Mouse (Mus musculus) layer of hippocampus, adult 2 months (tissue): Measurements from ENCODE around the gene Rpa1. TPM values are rescaled to one million over a fixed set of nuclear protein-coding genes. Genes with fewer than 3 reads are reported as not detected.

Experiments
- DNase-seq, 2 experiments: peaks; one replicate each; pipeline ENCODE4 v3.0.0; 2022; ENCODE audit warnings: low spot score in 2 of 2
- H3K27ac ChIP-seq: fragments of 200-600 bp; 2 replicates; pipeline ENCODE4 v1.8.1; 2022
- H3K4me3 ChIP-seq: fragments of 200-600 bp; 2 replicates; pipeline ENCODE4 v1.8.1; 2022; ENCODE audit warnings: mild to moderate bottlenecking
- CTCF ChIP-seq: fragments of 200-600 bp; conservative IDR thresholded peaks from 2 replicates; pipeline ENCODE4 v1.8.1; 2022; ENCODE audit warnings: antibody characterized with exemption, mild to moderate bottlenecking, moderate library complexity
- total RNA-seq, 2 experiments: library from RNA; stranded (reverse); gene quantifications; 2 replicates each; pipeline ENCODE4 v1.2.3; 2021

The Rpa1 gene
- total RNA-seq, 2 experiments from 2014 or later: 64.1 to 67.0 TPM

DNA sequence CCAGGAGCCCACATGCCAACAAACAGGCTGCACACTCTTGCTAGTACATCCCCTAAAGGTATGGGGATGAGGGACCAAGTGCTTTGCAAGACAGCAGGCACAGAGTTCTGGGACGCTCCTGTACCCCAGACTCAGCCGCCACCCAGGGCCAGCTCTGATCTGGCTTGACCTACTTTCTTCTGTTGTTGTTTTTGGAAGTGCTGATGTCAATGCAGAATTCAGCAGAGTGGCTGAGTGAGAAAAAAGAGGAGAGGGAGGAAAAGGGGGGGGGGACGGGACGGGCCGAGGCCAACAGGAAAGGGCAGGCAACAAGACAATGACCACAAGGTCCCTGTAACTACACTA, 68.1 kb downstream of the Rpa1 start:
- peak overlapping the region; percentile 59; the same call in 1 of the 2 replicates for H3K27ac ChIP-seq
- no peak for DNase-seq
- no peak for TF ChIP-seq CTCF
- H3K4me3 ChIP-seq: no peak overlapping the region

- DNase-seq: no peak
- Histone ChIP-seq H3K27ac (peak overlapping the region; percentile 59), H3K4me3 (no peak overlapping the region)
- TF ChIP-seq CTCF: no peak
Observed at GRCm38 (mm10) chr11:75279342-75280065, 68.6 kb downstream of the Rpa1 start.

DNA sequence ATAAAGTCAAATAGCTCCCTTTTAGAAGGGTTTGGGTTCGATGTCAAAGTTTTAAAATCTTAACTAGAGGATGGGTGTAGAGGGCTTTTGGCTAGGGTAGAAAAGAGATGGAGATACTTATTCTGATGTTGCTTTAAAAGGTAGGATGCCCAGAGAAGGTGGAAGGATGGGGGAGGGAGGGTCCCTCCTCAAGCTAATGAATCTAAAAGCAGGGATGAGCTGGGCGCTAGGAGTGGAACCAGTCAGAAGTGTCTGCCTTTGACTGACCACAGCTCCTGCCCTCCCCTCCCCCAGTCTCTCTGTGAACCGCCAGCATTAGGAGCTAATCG, 69.1 kb downstream of the Rpa1 start:
- no peak overlapping the region for H3K4me3 ChIP-seq
- no peak for TF ChIP-seq CTCF
- peak overlapping the region; percentile 59 for H3K27ac ChIP-seq
- no peak for DNase-seq

DNA sequence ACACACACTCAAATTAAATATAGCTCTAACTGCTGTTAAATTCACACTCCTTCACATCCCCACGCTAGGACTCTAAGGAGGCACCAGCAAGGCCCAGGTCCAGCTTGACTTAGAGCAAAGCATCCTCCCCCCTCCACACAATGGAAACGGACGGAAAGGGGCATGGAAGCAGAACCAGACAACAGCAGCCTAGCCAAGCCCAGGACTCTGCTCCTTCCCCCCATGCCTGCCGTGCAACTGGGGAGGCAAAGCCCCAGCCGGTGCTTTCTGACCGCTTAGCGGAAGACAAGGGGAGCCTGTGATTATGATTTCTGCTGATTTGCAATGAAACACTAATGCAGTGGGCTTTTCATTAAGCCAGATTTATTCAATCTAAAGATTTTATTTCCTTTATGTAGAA, 70.0 kb downstream of the Rpa1 start:
- Histone ChIP-seq H3K4me3 (no peak overlapping the region), H3K27ac (no peak overlapping the region)
- TF ChIP-seq CTCF: no peak
- DNase-seq: no peak

- TF ChIP-seq CTCF: no peak
- Histone ChIP-seq H3K27ac (peak overlapping the region; percentile 43; the same call in 1 of the 2 replicates), H3K4me3 (no peak overlapping the region)
- no peak for DNase-seq
Observed at GRCm38 (mm10) chr11:75275035-75275434, 73.1 kb downstream of the Rpa1 start.

DNA sequence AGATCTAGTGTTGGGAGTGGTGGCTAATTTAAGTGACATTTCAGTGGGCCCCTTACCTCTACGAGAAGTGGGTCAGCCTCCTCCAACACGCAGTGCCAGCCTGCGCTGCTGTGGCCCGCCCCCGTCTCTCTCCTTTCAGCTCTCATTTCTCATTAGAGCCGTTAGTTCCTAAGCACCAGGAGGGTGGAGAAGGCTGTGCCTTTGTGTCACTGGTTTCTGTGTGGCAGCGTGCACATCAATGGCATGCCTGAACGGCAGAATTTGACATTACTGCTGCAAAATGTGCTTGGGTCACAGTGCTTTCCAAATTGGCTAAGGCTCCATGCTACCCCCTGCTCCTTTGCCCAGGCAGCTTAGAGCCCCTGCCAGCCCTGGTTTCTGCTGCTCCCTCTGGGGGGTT, 74.7 kb downstream of the Rpa1 start:
- DNase-seq: no peak
- no peak for TF ChIP-seq CTCF
- H3K27ac ChIP-seq: peak overlapping the region; percentile 69
- no peak overlapping the region; the same call in 1 of the 2 replicates for H3K4me3 ChIP-seq

GRCm38 (mm10) chr11:75270985-75271434, 77.1 kb downstream of the Rpa1 start:
- no peak for TF ChIP-seq CTCF
- H3K27ac ChIP-seq: peak overlapping the region; percentile 37
- peak; percentile 64 to 80 for DNase-seq
- H3K4me3 ChIP-seq: no peak overlapping the region

- peak overlapping the region; percentile 37 for H3K27ac ChIP-seq
- no peak for TF ChIP-seq CTCF
- H3K4me3 ChIP-seq: no peak overlapping the region
- no peak for DNase-seq
Observed at GRCm38 (mm10) chr11:75270276-75270984, 77.7 kb downstream of the Rpa1 start.

GRCm38 (mm10) chr11:75269213-75269612, 78.9 kb downstream of the Rpa1 start:
- Histone ChIP-seq H3K27ac (peak overlapping the region; percentile 92; the same call in 1 of the 2 replicates), H3K4me3 (no peak overlapping the region)
- DNase-seq: no peak
- TF ChIP-seq CTCF: no peak

GRCm38 (mm10) chr11:75268492-75268891, 79.6 kb downstream of the Rpa1 start:
- H3K4me3 ChIP-seq: no peak overlapping the region
- no peak for TF ChIP-seq CTCF
- peak overlapping the region; percentile 92 for H3K27ac ChIP-seq
- DNase-seq: no peak

DNA sequence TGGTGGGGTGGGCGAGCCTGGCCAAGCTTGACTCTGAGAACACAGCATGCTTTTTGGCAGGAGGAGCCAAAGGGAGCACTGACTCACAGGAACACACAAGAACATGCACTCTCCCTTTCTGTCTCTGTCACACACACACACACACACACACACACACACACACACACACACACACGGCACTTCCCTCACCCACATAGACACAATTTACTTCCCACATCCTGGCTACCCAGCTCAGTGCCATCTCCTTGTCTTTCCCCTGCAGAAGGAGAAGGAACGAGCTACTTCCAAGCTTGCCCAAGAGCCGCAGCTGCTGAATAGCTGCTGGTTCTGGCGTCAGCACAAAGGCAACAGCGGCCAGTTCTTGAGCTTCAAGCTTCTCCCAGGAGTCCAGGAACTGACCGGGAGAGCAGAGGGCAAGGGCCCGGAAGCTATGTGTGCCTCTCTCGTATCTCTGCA, 80.3 kb downstream of the Rpa1 start:
- Histone ChIP-seq H3K4me3 (no peak overlapping the region), H3K27ac (peak overlapping the region; percentile 92)
- peak; percentile 46 to 59 for DNase-seq
- TF ChIP-seq CTCF: no peak

DNA sequence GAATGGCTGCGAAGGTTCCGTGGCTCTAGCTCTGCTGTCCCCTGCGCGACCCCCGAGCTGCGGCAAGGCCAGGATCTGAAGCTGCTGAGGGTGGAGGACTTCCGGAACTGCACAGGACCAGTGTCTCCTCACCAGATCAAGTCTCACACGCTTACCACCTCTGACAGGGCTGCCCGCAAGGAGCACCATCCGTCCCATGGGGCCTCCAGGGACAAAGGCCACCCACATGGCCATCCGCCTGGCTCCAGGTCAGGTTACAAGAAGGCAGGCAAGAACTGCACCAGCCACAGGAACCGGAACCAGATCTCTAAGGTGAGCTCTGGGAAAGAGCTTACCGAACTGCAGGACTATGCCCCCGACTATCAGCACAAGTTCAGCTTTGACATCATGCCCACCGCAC, 82.6 kb downstream of the Rpa1 start:
- no peak overlapping the region; the same call in 1 of the 2 replicates for H3K27ac ChIP-seq
- TF ChIP-seq CTCF: no peak
- no peak for DNase-seq
- no peak overlapping the region for H3K4me3 ChIP-seq

GRCm38 (mm10) chr11:75264550-75264949, 83.6 kb downstream of the Rpa1 start:
- peak; percentile 61 for TF ChIP-seq CTCF
- no peak overlapping the region for H3K4me3 ChIP-seq
- H3K27ac ChIP-seq: peak overlapping the region; percentile 84
- DNase-seq: no peak

DNA sequence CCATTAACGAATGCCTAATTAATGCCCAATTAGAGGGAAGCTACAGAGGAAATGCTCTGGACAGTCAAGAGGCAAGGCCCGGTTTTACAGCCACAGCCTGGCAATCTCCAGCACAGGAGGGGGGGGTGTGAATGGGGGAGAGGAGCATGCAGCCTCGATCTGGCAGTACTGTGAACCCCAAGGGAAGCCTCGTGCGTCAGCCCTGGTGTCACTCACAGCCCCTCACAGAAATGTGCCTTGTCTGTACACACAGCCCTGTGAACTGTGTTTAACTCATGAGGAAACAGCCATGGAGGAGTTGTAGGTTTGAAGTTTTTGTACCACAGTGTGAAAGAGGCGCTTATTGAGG, 84.2 kb downstream of the Rpa1 start:
- Histone ChIP-seq H3K27ac (peak overlapping the region; percentile 84), H3K4me3 (no peak overlapping the region)
- TF ChIP-seq CTCF: no peak
- no peak for DNase-seq
